Mouse (Mus musculus): ENCODE data around the gene Ddt. TPM values are rescaled to one million over a fixed set of nuclear protein-coding genes. Genes with fewer than 3 reads are reported as not detected.

The Ddt gene
- 66.4 and 68.5 TPM in 2 replicates for polyA plus RNA-seq (2012)

DNA sequence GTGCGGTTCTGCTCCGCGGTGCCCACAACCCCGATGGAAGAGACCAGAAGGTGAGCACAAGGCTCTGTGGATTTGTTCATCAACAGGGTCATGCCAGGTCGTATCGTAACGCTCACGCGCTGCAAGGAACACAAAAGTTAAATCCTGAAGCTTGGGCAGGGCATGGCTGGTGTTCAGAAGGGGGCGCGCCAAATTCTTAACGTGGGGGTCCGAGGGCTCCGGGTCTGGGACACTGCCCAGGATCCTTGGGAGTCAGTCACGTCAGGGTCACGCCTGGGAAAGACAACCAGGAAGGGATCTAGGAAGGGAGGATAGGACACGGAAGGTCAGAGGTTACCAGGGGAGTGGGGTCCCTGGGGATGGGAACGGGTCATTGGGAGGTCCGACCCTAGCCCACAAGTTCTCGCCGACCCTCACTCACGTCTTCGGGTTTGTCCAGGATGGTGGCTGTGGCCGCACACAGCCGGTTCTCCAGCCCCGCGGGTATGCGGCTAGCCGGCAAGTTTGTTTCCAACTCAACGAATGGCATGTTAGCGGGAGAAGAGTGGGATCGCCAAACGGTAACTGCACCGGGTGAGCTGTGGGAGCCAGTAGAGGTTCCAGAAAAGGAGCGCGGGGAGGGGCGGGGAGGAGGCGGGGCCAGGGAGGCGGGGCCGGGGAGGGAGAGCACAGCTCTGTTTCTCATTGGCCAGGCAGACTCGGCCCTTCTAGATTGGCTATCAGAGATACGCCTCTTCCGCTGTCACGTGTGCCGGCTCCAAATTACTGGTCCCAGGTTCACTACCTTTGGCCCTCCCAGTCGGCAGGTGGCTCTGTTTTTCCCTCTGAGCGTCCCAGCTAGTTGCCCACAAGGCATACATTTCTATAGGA is at the start of gene Ddt:
Gene Ddt (minus strand): TSS at position 620 of the 870 bp plus-strand sequence.
- TF ChIP-seq GATA1 (IDR thresholded peaks at IDR 0.05; ENCODE audit: low read length), result no peak

DNA sequence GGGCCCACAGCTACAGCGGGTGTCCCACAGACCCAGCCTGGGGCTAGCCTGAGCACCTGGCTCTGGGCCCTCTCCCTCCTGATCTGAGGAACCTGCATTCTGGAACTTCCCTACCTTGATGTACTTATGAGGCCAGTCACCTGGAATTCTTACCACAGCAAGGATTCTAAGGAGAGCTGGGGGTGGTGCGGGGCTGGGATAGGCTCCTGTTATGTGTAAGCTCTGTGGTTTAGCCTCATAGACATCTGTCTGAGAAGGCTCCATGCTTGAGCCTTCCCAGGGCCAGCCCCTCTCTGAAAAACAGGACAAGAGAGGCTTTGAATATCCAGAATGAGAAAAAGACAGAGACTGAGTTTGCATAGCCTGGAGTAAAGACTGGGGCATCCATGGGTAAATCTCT is 49.2 kb upstream of the Ddt start, which contains the start of gene Gstt4:
Gene Gstt4 (minus strand): TSS at position 101 of the 400 bp plus-strand sequence.
- no peak for TF ChIP-seq GATA1 (IDR thresholded peaks at IDR 0.05; ENCODE audit: low read length)

DNA sequence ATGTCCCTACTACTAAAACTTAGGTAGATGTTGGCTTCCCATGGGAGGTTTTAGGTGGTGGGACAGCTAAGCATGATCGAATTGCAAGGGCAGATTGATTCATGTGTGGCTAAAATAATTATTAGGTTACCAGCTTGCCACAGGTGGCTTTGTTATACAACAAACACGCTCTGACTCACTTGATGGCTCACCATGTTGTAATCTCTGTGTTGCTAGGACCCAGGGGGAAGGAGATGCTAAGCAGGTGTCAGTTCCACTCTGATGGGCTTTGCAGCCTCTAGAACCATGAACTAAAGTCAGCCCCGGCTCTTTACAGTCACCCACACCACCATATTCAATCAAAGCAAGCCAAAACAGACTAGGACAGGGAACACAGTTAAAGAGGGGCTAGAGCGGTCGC is 46.7 kb upstream of the Ddt start:
- TF ChIP-seq GATA1 (IDR thresholded peaks at IDR 0.05; ENCODE audit: low read length), result no peak

DNA sequence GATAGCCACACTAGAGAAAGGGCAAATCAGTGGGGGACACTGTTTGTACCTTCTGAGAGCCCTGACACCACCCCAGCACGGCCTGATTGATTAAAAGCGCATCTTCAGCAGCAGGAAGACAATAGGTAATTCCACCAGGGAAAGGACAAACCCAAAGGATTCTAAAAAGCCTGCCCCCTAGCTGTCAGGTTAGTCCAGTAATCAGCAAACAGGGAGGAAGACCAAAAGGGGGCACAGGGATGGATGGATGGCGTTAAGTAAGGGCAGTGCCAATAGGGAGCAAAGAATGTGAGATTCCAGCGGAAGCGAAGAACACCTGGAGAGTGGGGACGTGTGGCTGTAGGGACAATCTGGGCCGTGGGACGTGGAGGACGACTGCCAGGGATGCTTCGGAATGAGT is 45.4 kb upstream of the Ddt start:
- TF ChIP-seq GATA1 (IDR thresholded peaks at IDR 0.05; ENCODE audit: low read length), result no peak

DNA sequence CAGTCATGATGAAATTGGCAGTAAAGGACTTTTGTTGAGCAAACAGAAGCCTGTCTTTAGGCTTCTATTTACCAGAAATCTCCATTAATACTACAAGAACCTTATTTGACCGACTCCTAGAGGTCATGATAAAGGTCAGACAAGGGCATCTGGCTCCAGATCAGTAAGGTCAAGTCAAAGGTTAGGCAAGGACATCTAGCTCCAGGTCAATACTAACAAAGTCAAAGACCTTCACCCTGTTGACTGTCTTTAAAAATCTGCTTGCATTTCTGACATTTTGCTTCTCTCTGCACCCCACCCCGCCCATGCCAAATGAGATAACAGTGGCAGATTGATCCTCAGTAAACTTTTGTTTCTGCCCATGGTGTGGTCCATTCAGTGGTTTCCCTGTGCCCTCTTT is 31.0 kb upstream of the Ddt start:
- no peak for TF ChIP-seq GATA1 (IDR thresholded peaks at IDR 0.05; ENCODE audit: low read length)

DNA sequence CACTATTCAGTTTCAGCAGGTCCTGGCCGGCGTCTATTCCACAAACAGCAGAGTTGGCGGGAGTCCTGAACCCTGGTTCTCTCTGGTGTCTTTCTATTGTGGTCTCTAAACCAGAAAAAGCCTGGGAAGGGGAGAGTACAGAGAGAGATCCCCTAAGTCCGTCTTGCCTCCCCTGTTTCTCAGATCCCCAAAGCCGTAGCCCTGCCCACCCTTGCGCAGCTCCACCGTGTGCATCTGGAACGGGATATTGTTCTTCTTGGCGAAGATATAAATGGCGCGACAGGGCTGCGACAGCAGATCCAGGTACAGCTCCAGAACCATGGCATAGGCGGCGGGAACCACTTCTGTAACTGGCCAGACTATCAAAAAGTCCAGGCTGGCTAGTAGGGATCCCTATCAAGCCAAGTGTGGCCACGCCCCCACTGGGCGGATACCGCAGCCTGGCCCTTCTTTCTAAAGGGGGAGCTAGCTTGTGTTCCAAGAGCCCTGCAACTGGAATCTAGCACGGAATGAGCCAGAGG is 25.0 kb upstream of the Ddt start, which contains the start of gene Gstt1:
Gene Gstt1 (minus strand): TSS at position 409 of the 521 bp plus-strand sequence.
- no peak for TF ChIP-seq GATA1 (IDR thresholded peaks at IDR 0.05; ENCODE audit: low read length)

DNA sequence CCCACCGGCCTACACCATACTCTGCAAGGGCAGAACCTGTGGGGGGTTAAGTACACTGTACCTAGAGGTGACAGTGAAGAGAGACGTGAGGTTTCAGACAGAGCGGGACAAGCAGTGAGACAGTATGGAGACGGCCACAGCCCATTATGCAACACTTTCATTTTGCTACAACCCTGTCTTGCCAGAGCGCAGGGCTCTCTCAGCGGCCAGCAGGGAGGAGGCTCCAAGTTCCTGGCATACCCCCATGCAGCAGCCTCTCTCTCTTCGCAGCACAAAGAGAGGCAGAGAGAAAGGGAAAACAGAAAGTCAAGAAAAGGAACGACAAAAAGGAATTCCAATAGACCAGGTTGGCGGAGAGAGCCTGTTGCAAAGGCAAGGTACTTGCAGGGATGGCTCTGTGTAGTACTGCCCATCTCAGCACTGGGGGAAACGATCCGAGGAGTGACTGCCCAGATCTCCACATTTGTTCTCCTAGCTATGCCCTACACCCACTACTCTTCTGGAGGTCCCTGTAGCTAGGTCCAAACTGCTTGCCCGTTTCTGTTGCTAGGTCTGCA is 24.5 kb upstream of the Ddt start:
- no peak for TF ChIP-seq GATA1 (IDR thresholded peaks at IDR 0.05; ENCODE audit: low read length)

DNA sequence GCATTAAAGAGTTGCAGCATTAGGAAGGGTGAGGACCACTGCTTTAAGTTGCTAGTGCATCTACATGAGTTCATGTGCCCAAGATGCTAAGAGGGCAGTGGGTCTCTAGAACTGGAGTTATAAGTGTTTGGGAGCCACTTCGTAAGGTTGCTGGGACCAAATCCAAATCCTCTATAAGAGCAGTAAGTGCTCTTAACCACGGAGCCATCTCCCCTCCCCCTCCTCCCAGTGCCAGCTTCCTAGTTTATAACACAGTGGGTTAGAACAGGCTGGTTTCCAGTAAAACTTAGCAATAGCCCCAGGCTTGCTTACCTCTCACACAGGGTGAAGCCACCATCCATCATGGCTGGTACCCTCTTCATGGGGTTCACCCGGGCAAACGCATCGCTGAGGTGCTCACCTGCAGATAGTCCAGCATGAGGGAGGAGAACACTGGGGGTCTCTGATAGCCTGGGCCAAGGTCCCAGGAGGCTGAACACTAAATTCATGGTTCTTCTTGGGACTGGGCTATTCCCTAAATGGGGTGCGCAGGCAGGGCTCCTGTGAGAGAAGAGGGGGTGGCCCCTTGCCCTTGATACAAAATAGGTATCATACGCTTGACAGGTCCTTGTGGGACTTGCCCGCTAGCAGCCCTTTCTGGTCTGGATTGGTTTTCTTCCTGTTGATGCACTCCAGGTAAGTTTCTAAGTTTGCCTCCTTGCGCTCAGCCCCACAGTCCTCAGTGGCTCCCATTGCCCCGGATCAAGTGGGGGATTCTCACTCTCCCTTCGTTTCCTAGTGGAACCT is 23.7 kb upstream of the Ddt start:
- TF ChIP-seq GATA1 (IDR thresholded peaks at IDR 0.05; ENCODE audit: low read length), result no peak

DNA sequence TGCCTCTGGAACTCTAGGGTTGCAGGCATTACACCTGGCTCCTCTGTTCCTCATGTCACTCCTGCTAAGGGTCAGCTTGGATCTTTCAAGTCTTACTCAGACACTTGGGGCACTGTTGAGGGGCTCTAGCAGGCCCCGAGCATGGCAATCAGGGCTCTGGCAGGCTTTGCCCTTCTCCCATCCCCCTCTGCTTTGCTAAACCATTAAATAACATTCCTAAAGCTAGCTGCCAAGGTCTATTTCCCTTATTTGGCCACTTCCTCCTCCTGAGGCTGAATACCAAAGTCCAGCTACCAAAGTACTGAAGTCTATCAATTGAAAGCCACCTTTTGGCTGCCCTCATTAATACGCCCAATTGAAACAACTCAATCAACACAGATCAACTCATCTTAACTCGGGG is 21.7 kb upstream of the Ddt start:
- TF ChIP-seq GATA1 (IDR thresholded peaks at IDR 0.05; ENCODE audit: low read length), result no peak

DNA sequence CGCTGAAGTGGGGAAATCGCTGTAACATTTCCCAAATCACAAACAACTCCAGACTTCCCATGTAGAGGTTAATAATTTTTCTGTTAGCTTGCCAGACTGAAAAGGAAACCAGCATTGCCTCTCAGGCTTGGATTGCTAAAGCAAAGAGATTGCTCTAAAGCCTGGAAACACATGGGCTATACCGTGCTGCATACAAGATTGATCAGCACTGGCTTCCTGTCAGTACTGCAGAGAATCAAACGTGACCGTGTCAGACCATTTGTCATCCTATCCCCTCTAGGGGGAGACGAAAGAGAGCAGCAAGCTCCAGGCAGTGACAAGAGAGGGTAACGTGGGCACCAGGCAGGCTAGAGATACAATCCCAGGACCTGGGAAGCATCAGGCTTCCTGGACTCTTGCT is 17.6 kb upstream of the Ddt start:
- no peak for TF ChIP-seq GATA1 (IDR thresholded peaks at IDR 0.05; ENCODE audit: low read length)

DNA sequence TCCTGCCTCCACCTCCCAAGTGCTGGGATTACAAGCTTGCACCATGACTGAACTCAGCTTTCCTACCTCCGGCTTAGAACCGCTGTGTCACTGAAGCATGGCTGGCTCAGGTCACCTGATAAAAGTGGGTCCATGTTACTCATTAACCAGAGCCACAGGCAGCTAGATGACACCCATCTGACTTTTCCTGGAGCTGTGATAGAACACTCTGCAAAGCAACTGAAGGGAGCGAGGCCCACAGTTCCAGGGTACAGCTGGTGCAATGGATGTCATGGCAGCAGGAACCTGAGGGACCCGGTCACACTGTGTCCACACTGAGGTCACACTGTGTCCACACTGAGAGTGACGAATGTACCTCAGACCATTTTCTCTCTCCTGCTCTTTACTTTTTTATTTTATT is 16.6 kb upstream of the Ddt start:
- TF ChIP-seq GATA1 (IDR thresholded peaks at IDR 0.05; ENCODE audit: low read length), result no peak

DNA sequence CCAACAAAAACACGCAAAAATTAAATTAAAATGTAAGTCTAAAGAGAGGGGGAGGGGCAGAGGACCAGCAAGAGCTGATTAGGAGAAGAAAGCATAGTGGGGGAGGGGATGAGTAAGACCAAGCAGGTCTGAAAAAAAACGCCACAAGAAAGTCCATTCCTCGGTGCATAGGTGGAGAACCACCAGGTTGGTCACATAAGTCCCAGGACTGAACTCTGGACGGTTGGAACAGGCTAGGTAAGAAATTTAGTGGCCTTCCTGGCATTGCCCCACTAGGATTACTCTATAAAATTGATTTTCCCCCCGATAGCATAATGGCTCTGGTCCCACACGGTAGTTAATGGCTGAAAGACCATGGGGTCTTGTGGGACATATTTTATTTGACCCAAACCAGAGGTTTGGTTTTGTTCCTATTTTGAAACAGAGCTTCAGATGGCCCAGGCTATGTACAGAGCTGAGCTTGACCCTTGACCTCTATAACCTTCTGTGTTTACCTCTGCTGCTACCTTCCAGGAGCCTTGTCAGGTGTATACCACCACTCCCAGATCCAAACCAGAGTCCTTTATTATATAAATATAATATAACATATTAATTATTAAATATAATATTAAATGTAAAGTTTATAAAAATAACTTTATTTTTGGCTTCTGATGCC is 16.0 kb upstream of the Ddt start:
- TF ChIP-seq GATA1 (IDR thresholded peaks at IDR 0.05; ENCODE audit: low read length), result no peak

DNA sequence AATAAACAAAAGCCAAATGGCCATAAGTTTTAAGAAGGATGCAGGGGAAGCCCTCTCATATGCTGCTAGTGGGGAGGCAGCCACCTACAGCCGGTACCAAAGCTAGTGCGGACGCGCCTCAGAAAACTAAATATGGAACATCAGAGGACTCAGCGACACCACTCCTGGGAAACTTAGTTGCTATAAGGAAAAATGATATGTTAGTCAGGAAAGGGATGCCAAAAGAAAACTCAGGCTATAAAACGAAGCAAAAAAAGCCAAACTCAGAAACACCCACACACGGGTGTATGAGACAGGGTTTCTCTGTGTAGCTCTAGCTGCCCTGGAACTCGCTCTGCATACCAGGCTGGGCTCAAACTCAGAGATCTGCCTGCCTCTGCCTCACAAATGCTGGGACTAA is 15.1 kb upstream of the Ddt start:
- no peak for TF ChIP-seq GATA1 (IDR thresholded peaks at IDR 0.05; ENCODE audit: low read length)

DNA sequence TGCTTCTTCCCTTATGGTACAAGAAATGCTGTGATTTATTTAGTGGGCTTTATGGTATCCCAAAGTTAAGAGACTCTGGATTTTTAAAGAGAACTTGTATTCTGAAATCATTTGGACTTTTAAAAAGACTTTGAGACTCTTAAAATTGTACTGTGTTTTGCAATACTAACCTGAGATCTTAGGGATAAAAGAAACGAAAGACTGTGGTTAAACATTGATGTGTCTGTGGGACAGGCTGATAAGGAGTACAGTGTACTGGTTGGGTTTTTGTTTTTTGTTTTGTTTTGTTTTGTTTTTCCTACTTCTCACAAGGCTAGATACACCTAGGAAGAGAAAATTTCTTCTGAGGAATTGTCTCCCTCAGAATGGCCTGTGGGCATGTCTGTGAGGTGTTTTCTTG is 12.2 kb upstream of the Ddt start:
- TF ChIP-seq GATA1 (IDR thresholded peaks at IDR 0.05; ENCODE audit: low read length), result no peak
